Mouse (Mus musculus): Measurements from ENCODE around the gene Lmntd2.

DNA sequence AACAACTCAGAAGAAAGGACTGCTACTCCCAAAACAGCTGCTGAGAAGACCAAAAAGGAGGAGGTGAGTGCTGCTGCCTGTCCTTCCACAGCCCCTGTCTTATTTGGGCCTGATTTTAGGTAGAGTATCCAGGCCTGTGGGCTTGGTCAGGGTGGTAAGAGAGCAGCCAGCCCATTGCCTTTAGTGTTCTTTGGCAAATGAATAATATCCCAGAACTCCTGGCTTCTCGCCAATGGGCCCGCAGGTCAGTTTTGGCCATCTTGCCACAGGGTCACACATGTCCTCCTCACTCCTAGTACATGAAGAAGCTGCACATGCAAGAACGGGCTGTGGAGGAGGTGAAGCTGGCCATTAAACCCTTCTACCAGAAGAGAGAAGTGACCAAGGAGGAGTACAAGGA lies 47.6 kb upstream of the Lmntd2 start:
- no peak for TF ChIP-seq CTCF (IDR thresholded peaks at IDR 0.05; ENCODE audit: low read depth, low read length)
- TF ChIP-seq POLR2A (IDR thresholded peaks at IDR 0.05; ENCODE audit: insufficient read depth, low read length) = no peak
